Mouse (Mus musculus) midbrain, embryonic 12.5 days (tissue): ENCODE data around the gene Ccdc15. TPM values are rescaled to one million over a fixed set of nuclear protein-coding genes. Genes with fewer than 3 reads are reported as not detected.
A peak's percentile ranks its signal among the peaks of the same experiment; 100 is the strongest.

ENCODE experiments used
- ATAC-seq: fragments of 200-750 bp; cut with Nextera tagmentation; 2 replicates; pipeline ENCODE4 v1.8.0; 2017; ENCODE audit warnings: low read depth, moderate TSS enrichment, moderate library complexity; ENCODE audit not compliant: low FRiP score
- H3K27ac ChIP-seq: fragments of 300-500 bp; sonication (generic); replicated peaks from 2 replicates; pipeline ENCODE4 v1.5.1; 2016; ENCODE audit warnings: mild to moderate bottlenecking
- H3K27me3 ChIP-seq: fragments of 300-500 bp; sonication (generic); 2 replicates; pipeline ENCODE4 v1.6.1; 2016; ENCODE audit warnings: mild to moderate bottlenecking
- H3K36me3 ChIP-seq: fragments of 300-500 bp; sonication (generic); 2 replicates; pipeline ENCODE4 v1.6.1; 2016
- H3K4me1 ChIP-seq: fragments of 300-500 bp; sonication (generic); 2 replicates; pipeline ENCODE4 v1.6.1; 2016
- H3K4me2 ChIP-seq: fragments of 300-500 bp; sonication (generic); replicated peaks from 2 replicates; pipeline ENCODE4 v1.6.1; 2016; ENCODE audit warnings: mild to moderate bottlenecking, moderate library complexity
- H3K4me3 ChIP-seq: fragments of 300-500 bp; sonication (generic); 2 replicates; pipeline ENCODE4 v1.5.1; 2016; ENCODE audit warnings: mild to moderate bottlenecking
- H3K9ac ChIP-seq: fragments of 300-500 bp; sonication (generic); replicated peaks from 2 replicates; pipeline ENCODE4 v1.6.1; 2016; ENCODE audit warnings: mild to moderate bottlenecking, moderate library complexity
- H3K9me3 ChIP-seq: fragments of 300-500 bp; sonication (generic); 2 replicates; pipeline ENCODE4 v1.6.1; 2016; ENCODE audit warnings: mild to moderate bottlenecking
- WGBS: fragments of 180-500 bp; shearing (Covaris S2); methylation state at CpG from one replicate; pipeline ENCODE4 v1.1.7; 2016; 5-methylcytosine and 5-hydroxymethylcytosine counted together
- polyA plus RNA-seq: library from polyadenylated mRNA; unstranded; fragments of >200 nt; fragmentation: Nextera tagmentation; extraction: Ambion mirVana; gene quantifications from 2 replicates; pipeline ENCODE4 v1.2.1, GENCODE M21; 2016

Gene Ccdc15
- polyA plus RNA-seq, 1 experiment from 2014 or later = 13.5 TPM

DNA sequence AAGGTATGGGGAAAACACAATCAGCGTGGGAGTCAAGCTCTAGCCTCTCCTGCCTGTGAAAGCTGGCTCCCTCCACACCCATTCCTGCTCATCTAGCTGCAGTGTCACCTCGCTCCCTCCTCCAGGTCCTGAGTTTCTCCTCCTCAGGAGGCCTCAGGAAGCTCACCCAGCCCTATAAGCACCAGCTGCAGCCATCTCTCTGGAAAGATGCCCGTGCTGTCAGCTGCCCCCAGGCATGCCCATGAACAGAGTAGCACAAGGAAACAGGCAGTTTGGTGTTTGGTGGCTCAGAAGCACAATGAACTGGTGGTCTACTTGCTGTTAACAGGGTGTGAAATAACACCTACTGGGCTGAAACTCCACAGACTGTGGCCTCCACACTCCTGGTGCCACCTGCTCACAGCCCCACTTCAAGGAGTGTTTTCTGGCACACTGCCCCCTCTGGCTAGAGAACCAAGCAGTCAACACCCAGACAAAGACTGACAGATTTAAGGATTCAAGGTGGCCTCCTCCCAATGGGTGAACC lies 99.8 kb downstream of the Ccdc15 start:
- Histone ChIP-seq H3K36me3 (no peaks in the 10 kb centered on the region), H3K4me1 (no peaks in the 10 kb centered on the region; the same call in 1 of the 2 replicates), H3K9me3 (no peaks in the 10 kb centered on the region), H3K4me2 (no peak overlapping the region), H3K9ac (no peak overlapping the region; the same call in 1 of the 2 replicates), H3K27me3 (no peaks in the 10 kb centered on the region), H3K27ac (no peak overlapping the region), H3K4me3 (no peak overlapping the region)
- WGBS = 52% methylated on average over 3 of the region's 3 CpGs
- ATAC-seq = peak; percentile 32

DNA sequence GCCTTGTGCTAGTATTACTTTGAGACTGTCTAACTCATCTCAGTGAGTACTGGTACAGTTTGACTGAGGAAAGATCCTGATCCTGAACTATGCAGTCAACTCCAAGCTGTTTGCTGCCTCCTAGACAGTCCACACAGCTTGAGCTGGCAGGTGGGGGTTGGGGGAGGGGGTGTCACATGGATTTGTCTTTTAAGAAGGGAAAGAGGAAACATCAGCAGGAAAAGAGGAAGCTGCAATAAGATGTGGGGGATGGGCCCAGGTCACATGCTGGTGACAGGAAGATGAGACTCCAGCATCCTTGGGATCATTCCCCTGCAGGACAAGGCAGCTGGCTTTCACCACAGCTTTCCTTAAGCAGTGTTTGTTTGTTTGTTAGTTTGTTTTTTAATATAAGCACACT lies 100.8 kb downstream of the Ccdc15 start:
- Histone ChIP-seq H3K9ac (no peak overlapping the region), H3K9me3 (no peaks in the 10 kb centered on the region), H3K27me3 (no peaks in the 10 kb centered on the region), H3K4me3 (no peak overlapping the region), H3K4me2 (no peak overlapping the region), H3K4me1 (no peaks in the 10 kb centered on the region; the same call in 1 of the 2 replicates), H3K36me3 (no peaks in the 10 kb centered on the region), H3K27ac (no peak overlapping the region)
- ATAC-seq = no peak

DNA sequence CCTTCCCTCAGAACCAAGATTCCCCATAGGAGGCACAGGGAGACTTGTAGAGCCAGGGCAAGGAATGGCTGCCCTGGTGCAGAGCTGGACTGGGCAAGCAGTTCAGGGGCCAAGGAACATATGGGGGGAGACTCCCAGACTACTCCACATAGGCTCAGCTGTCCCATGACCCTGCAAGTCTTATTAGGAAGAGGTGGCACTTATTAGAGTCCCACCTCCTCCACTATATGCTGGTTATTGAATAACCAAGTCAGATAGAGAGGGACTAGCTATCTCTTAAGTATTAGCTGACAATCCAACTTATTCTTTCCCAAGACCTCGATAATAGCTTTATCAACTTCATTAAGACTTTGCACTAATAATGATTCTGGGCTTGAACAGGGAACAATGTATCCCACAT lies 102.4 kb downstream of the Ccdc15 start:
- H3K4me3 ChIP-seq = no peak overlapping the region
- no peak overlapping the region for H3K9ac ChIP-seq
- H3K27ac ChIP-seq = no peak overlapping the region
- no peaks in the 10 kb centered on the region for H3K27me3 ChIP-seq
- no peak overlapping the region for H3K4me2 ChIP-seq
- H3K9me3 ChIP-seq = no peaks in the 10 kb centered on the region
- ATAC-seq = no peak
- H3K36me3 ChIP-seq = no peaks in the 10 kb centered on the region
- WGBS = 100% methylated on average over 1 of the region's 1 CpGs
- no peaks in the 10 kb centered on the region; the same call in 1 of the 2 replicates for H3K4me1 ChIP-seq

DNA sequence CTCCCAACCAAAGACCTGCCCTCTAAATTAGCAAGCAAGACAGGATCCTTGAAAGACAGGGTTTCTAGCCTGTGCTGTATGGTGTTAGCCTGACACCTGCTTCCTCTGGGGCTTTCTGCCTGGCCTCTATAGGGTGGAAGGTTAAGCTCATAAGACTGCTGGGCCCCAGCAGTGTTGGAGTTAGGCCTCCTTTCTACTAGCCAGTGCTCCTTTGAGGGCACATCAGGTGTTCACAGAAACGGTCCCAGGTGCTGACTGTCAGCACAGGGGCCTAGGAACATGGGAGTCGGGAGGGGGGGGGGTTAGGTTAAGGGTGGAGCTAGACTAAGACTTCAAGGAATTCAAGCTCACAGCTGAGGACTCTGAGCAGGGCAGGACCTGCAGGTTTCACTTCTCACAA lies 102.8 kb downstream of the Ccdc15 start:
- ATAC-seq = no peak
- 74% methylated on average over 2 of the region's 2 CpGs for WGBS
- no peaks in the 10 kb centered on the region for H3K36me3 ChIP-seq

DNA sequence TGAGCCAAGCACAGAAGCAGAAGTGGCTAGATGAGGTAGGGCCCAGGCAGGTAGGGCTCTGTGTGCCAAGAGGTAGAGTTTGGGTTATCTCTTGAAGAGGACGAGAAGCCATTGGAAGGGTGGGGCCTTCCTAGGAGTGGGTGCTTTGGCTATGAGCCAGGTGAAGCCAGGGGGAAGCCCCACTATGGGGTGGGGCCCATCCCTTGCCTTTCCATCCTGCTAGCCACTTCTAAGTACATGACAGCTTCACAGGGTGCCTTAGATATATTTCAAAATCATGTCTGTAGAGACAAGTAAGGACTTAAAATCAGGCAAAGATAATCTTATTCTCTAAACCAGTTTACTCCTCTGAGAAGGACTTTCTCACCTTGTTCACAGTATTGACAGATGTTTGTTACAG lies 103.6 kb downstream of the Ccdc15 start:
- WGBS = 83% methylated on average over 1 of the region's 1 CpGs
- Histone ChIP-seq H3K4me1 (no peaks in the 10 kb centered on the region; the same call in 1 of the 2 replicates), H3K9me3 (no peaks in the 10 kb centered on the region), H3K9ac (no peak overlapping the region), H3K27ac (no peak overlapping the region), H3K36me3 (no peaks in the 10 kb centered on the region), H3K27me3 (no peaks in the 10 kb centered on the region), H3K4me2 (no peak overlapping the region), H3K4me3 (no peak overlapping the region)
- no peak for ATAC-seq

More for the DNA sequence above, 102.8 kb downstream of the Ccdc15 start:
- Histone ChIP-seq H3K4me2 (no peak overlapping the region), H3K9ac (no peak overlapping the region), H3K9me3 (no peaks in the 10 kb centered on the region), H3K4me3 (no peak overlapping the region), H3K4me1 (no peaks in the 10 kb centered on the region; the same call in 1 of the 2 replicates), H3K27ac (no peak overlapping the region), H3K27me3 (no peaks in the 10 kb centered on the region)

DNA sequence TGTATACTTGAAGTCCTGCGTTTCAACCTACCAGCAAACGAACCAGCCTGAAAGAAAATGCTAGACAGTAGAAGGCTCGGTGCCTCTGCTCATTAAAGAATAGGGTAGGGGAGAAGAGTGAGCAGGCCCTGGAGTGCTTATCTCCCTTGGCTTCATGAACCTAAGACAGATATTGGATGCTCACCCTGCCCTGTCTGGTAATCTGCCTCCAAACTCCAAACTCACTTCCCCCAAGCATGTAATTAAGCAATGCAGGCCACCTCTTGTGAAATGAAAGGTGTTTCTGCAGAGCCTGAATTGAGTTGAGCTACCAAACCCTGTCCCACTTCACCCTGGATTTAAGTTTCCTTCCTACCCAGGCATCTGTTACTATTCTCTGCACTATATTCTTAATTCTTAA lies 105.5 kb downstream of the Ccdc15 start:
- H3K4me2 ChIP-seq = no peak overlapping the region
- 85% methylated on average over 3 of the region's 3 CpGs for WGBS
- H3K27me3 ChIP-seq = no peaks in the 10 kb centered on the region
- no peaks in the 10 kb centered on the region for H3K36me3 ChIP-seq
- H3K9me3 ChIP-seq = no peaks in the 10 kb centered on the region
- no peaks in the 10 kb centered on the region for H3K4me1 ChIP-seq
- no peak overlapping the region for H3K4me3 ChIP-seq
- H3K9ac ChIP-seq = no peak overlapping the region
- no peak for ATAC-seq
- no peak overlapping the region for H3K27ac ChIP-seq

DNA sequence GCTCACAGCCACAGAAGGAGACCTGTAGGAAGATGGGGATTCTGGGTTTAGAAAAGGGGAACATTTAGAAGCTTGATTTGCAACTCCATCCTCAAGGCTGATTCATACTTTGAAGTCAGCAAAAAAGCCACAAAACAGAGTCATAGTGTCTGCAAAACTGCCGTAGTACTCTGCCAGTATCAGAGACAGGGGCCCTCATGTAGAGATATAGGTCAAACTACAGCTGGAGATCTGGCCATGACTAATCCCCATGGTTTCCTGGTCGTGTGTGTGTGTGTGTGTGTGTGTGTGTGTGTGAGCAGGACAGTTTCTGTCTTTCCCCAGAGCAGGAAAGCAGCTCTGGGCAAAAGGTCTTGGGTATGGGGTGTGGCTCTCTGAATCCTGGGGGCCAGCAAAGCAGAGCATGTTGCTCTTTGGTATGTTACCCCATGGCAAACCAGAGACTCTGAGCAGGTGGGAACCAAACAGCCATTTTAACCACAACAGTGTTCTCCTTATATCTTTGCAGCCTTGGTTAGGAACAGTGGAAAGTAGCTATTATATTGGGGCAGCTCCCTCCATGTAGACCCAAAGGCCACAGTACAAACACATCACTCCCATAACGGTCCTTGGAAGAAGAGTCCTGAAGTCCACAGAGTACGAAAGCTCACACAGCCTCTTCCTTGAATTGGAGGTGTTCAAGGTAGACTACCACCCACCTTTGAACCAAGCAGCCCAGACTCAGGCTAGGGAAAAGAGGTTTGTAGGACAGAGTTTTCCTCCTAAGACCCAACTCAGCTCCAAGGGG lies 112.1 kb downstream of the Ccdc15 start:
- Histone ChIP-seq H3K9ac (no peak overlapping the region), H3K4me2 (no peak overlapping the region), H3K36me3 (no peaks in the 10 kb centered on the region), H3K9me3 (no peaks in the 10 kb centered on the region), H3K4me3 (no peak overlapping the region), H3K4me1 (no peaks in the 10 kb centered on the region), H3K27me3 (no peaks in the 10 kb centered on the region; the same call in 1 of the 2 replicates), H3K27ac (no peak overlapping the region)
- WGBS = 68% methylated on average over 4 of the region's 4 CpGs
- no peak for ATAC-seq

DNA sequence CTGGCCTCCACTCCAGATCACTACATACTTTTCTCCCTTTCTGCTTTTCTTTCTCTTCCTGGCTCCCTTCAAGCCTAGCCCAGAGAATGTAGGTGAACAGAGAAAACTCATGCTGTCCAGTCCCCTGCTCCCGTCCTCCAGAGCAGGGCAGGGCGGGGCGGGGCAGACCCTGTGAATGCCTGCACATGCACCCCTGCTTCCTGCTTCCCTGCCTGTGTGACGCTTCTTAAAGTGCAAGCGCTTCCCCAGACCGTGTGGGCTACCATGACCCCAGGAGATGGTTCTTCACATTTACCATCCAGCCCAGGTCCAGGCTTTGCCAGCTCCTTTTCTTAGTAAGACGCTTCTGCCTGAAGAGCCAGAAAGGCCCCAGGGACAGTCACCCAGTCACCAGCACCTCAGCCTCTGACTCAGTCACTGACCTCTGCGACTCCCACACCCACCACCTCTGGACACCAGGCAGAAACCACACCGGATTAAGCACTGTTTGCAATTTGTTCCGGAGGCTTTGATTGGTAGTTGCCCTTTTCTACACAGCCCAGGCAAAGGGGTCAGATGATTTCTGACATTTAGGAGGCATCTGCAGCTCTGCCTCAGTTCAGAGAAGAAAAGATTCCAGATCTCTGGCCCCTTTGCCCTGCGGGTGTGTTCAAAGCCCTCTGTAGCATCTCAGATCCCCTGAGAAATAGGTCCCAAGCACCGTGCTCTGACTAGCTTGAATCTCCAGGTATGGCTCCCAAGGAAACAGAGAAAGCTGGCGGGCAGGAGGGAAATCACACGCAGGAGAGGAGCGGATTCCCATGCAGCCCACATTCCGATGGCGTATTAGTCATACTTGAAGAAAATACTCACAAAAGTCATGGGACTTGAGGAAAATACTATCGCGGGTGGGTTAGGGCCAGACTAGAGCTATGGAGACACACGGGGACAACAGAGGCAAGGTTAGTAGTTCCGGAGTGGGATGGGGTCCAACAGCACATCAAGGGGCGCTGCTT lies 115.7 kb downstream of the Ccdc15 start:
- Histone ChIP-seq H3K4me3 (no peak overlapping the region), H3K9me3 (no peaks in the 10 kb centered on the region), H3K27me3 (no peaks in the 10 kb centered on the region; the same call in 1 of the 2 replicates), H3K4me1 (peaks cover 8% of the 10 kb centered on the region), H3K27ac (no peak overlapping the region), H3K36me3 (no peaks in the 10 kb centered on the region), H3K9ac (0 out of 2 replicates have a peak overlapping the region, but pooled peaks have one; percentile 15), H3K4me2 (no peak overlapping the region)
- 47% methylated on average over 22 of the region's 22 CpGs for WGBS
- ATAC-seq = no peak

DNA sequence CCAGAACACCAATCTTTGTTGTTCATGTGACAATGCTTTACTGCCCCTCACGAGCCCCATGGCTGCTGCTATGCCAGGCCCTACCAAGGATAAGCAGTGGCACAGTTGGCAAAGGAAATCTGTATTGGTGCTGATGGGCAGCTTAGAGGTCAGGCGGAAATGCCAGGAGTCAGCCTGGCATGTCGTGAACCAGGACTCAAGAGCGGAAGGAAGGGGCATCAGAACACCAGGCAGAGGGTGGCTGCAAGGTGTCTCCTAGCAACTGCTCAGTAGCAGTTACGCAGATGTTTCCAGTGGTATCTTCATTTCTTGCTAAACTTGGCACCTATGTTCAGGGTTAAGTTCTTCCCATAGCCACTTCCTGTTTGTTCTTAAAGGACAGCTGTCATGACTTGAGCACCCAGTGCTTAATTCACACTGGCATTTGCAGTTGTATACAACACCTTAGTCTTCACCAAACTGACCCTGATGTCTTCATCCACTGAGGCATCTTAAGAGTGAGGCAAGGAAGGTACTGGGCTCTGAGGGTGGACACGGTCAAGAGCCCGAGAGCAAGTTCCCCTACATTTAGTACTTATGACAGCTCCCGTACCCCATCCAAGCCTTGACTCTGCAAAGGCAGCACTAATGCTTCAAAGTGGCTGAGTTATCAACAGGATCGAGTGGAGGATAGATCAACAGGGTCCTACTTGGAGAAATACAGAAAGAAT lies 117.6 kb downstream of the Ccdc15 start:
- ATAC-seq = no peak
- Histone ChIP-seq H3K36me3 (no peaks in the 10 kb centered on the region), H3K4me3 (no peak overlapping the region), H3K9ac (no peak overlapping the region; the same call in 1 of the 2 replicates), H3K4me2 (no peak overlapping the region), H3K27ac (no peak overlapping the region), H3K4me1 (peaks cover 8% of the 10 kb centered on the region), H3K9me3 (no peaks in the 10 kb centered on the region), H3K27me3 (no peaks in the 10 kb centered on the region; the same call in 1 of the 2 replicates)
- 89% methylated on average over 9 of the region's 9 CpGs for WGBS

DNA sequence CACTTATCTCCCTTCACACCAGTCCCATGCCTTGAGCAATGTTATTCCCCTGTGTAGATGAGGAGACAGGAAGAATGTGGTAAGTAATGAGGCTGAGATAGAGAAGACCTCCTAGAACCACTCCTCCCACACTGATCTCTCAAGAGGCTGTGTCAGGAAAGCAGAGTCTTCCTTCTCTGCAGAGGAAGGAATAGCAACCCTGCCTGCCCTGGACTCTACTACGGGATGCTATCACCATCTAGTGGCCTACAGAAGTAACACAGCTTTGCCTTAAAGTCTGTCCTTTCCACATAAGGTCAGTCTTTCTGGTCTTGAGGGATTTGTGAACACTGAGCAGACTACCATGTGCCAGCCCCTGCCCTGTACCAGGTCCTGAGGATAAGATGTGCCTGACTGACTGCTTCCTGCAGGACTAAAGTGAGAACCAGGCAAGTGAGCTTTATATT lies 118.3 kb downstream of the Ccdc15 start:
- ATAC-seq = peak; percentile 89
- 6% methylated on average over 1 of the region's 1 CpGs for WGBS
- no peaks in the 10 kb centered on the region; the same call in 1 of the 2 replicates for H3K27me3 ChIP-seq
- no peaks in the 10 kb centered on the region for H3K36me3 ChIP-seq
- H3K27ac ChIP-seq = no peak overlapping the region
- H3K4me3 ChIP-seq = no peak overlapping the region
- H3K9ac ChIP-seq = no peak overlapping the region; the same call in 1 of the 2 replicates
- no peaks in the 10 kb centered on the region for H3K9me3 ChIP-seq
- H3K4me2 ChIP-seq = no peak overlapping the region
- peaks cover 8% of the 10 kb centered on the region for H3K4me1 ChIP-seq
